Mouse (Mus musculus) neural tube, embryonic 14.5 days (tissue): ENCODE data around the gene Ndufc1. TPM values are rescaled to one million over a fixed set of nuclear protein-coding genes. Genes with fewer than 3 reads are reported as not detected.

Experiments
- ATAC-seq: fragments of 200-750 bp; cut with Nextera tagmentation; 2 replicates; pipeline ENCODE4 v1.8.0; 2017; ENCODE audit warnings: low read depth, mild to moderate bottlenecking, moderate TSS enrichment, moderate library complexity
- H3K27ac ChIP-seq: fragments of 300-500 bp; sonication (generic); 2 replicates; pipeline ENCODE4 v1.5.1; 2014; ENCODE audit warnings: low read depth, mild to moderate bottlenecking, control low read depth, low read length, moderate library complexity, mixed read lengths
- H3K27me3 ChIP-seq: fragments of 300-500 bp; sonication (generic); 2 replicates; pipeline ENCODE4 v1.6.1; 2014; ENCODE audit warnings: low read length; ENCODE audit not compliant: control insufficient read depth, insufficient read depth
- H3K36me3 ChIP-seq: fragments of 300-500 bp; sonication (generic); 2 replicates; pipeline ENCODE4 v1.6.1; 2014; ENCODE audit warnings: low read length, mixed read lengths; ENCODE audit not compliant: control insufficient read depth, insufficient read depth
- H3K4me1 ChIP-seq: fragments of 300-500 bp; sonication (generic); 2 replicates; pipeline ENCODE4 v1.6.1; 2014; ENCODE audit warnings: low read length; ENCODE audit not compliant: control insufficient read depth, insufficient read depth
- H3K4me2 ChIP-seq: fragments of 300-500 bp; sonication (generic); 2 replicates; pipeline ENCODE4 v1.6.1; 2014; ENCODE audit warnings: mild to moderate bottlenecking, low read depth, low read length, control low read depth
- H3K4me3 ChIP-seq: fragments of 300-500 bp; sonication (generic); 2 replicates; pipeline ENCODE4 v1.5.1; 2014; ENCODE audit warnings: low read depth, low read length, control low read depth, mixed read lengths
- H3K9ac ChIP-seq: fragments of 300-500 bp; sonication (generic); replicated peaks from 2 replicates; pipeline ENCODE4 v1.6.1; 2014; ENCODE audit warnings: low read depth, mild to moderate bottlenecking, control low read depth, low read length, mixed read lengths
- H3K9me3 ChIP-seq: fragments of 300-500 bp; sonication (generic); 2 replicates; pipeline ENCODE4 v1.6.1; 2016; ENCODE audit warnings: low read length; ENCODE audit not compliant: control insufficient read depth
- WGBS: fragments of 180-500 bp; shearing (Covaris S2); extraction: QIAGEN DNeasy Blood & Tissue Kit; methylation state at CpG from one replicate; pipeline ENCODE4 v1.1.7; 2014; 5-methylcytosine and 5-hydroxymethylcytosine counted together
- polyA plus RNA-seq: library from polyadenylated mRNA; unstranded; fragments of >200 nt; fragmentation: Nextera tagmentation; extraction: Ambion mirVana; gene quantifications from 2 replicates; pipeline ENCODE4 v1.2.1, GENCODE M21; 2014

Ndufc1 gene
- polyA plus RNA-seq, 1 experiment from 2014 or later: 840 TPM

- WGBS: 55% methylated on average over 31 of the region's 31 CpGs
- Histone ChIP-seq H3K27ac (no peak overlapping the region), H3K4me1 (no peaks in the 10 kb centered on the region), H3K9me3 (no peaks in the 10 kb centered on the region), H3K9ac (no peak overlapping the region), H3K4me3 (no peak overlapping the region), H3K27me3 (no peaks in the 10 kb centered on the region), H3K4me2 (peak overlapping the region; percentile 30; the same call in 1 of the 2 replicates), H3K36me3 (no peaks in the 10 kb centered on the region)
- no peak for ATAC-seq
Observed at GRCm38 (mm10) chr3:51377878-51378664, 30.7 kb downstream of the Ndufc1 start.

- Histone ChIP-seq H3K36me3 (no peaks in the 10 kb centered on the region), H3K27me3 (no peaks in the 10 kb centered on the region), H3K9ac (no peak overlapping the region), H3K4me3 (no peak overlapping the region), H3K27ac (no peak overlapping the region), H3K9me3 (no peaks in the 10 kb centered on the region), H3K4me2 (no peak overlapping the region), H3K4me1 (no peaks in the 10 kb centered on the region)
- WGBS: 87% methylated on average over 19 of the region's 19 CpGs
- ATAC-seq: no peak
Observed at GRCm38 (mm10) chr3:51375307-51376265, 33.2 kb downstream of the Ndufc1 start.

- H3K9me3 ChIP-seq: no peaks in the 10 kb centered on the region
- H3K4me1 ChIP-seq: no peaks in the 10 kb centered on the region
- no peak overlapping the region for H3K27ac ChIP-seq
- no peaks in the 10 kb centered on the region for H3K36me3 ChIP-seq
- ATAC-seq: no peak
- WGBS: 82% methylated on average over 5 of the region's 5 CpGs
- no peak overlapping the region for H3K4me2 ChIP-seq
- no peak overlapping the region for H3K9ac ChIP-seq
- no peaks in the 10 kb centered on the region for H3K27me3 ChIP-seq
- no peak overlapping the region for H3K4me3 ChIP-seq
Observed at GRCm38 (mm10) chr3:51373544-51373943, 35.2 kb downstream of the Ndufc1 start.

GRCm38 (mm10) chr3:51372883-51373282, 35.9 kb downstream of the Ndufc1 start:
- Histone ChIP-seq H3K36me3 (no peaks in the 10 kb centered on the region), H3K4me3 (no peak overlapping the region), H3K9ac (no peak overlapping the region), H3K9me3 (no peaks in the 10 kb centered on the region), H3K27me3 (no peaks in the 10 kb centered on the region), H3K4me2 (no peak overlapping the region), H3K27ac (no peak overlapping the region), H3K4me1 (no peaks in the 10 kb centered on the region)
- WGBS: 71% methylated on average over 5 of the region's 5 CpGs
- no peak for ATAC-seq

- Histone ChIP-seq H3K4me3 (no peak overlapping the region), H3K27me3 (no peaks in the 10 kb centered on the region), H3K4me2 (no peak overlapping the region), H3K9ac (no peak overlapping the region), H3K9me3 (no peaks in the 10 kb centered on the region), H3K27ac (no peak overlapping the region), H3K36me3 (no peaks in the 10 kb centered on the region), H3K4me1 (no peaks in the 10 kb centered on the region)
- WGBS: 74% methylated on average over 2 of the region's 2 CpGs
- ATAC-seq: no peak
Observed at GRCm38 (mm10) chr3:51371826-51372225, 37.0 kb downstream of the Ndufc1 start.

GRCm38 (mm10) chr3:51368011-51368410, 40.8 kb downstream of the Ndufc1 start:
- Histone ChIP-seq H3K27me3 (no peaks in the 10 kb centered on the region), H3K4me2 (no peak overlapping the region), H3K9ac (no peak overlapping the region), H3K27ac (no peak overlapping the region), H3K4me3 (no peak overlapping the region), H3K36me3 (no peaks in the 10 kb centered on the region), H3K4me1 (peaks cover 5% of the 10 kb centered on the region; the same call in 1 of the 2 replicates), H3K9me3 (no peaks in the 10 kb centered on the region)
- WGBS: 73% methylated on average over 4 of the region's 4 CpGs
- no peak for ATAC-seq

- Histone ChIP-seq H3K36me3 (no peaks in the 10 kb centered on the region), H3K27me3 (no peaks in the 10 kb centered on the region), H3K9me3 (no peaks in the 10 kb centered on the region), H3K4me2 (no peak overlapping the region), H3K9ac (no peak overlapping the region), H3K4me1 (peaks cover 5% of the 10 kb centered on the region; the same call in 1 of the 2 replicates), H3K27ac (no peak overlapping the region), H3K4me3 (no peak overlapping the region)
- 60% methylated on average over 4 of the region's 4 CpGs for WGBS
- ATAC-seq: no peak
Observed at GRCm38 (mm10) chr3:51366926-51367325, 41.9 kb downstream of the Ndufc1 start.

GRCm38 (mm10) chr3:51365517-51365882, 43.3 kb downstream of the Ndufc1 start:
- no peak for ATAC-seq
- no peaks in the 10 kb centered on the region for H3K9me3 ChIP-seq
- peak overlapping the region; percentile 60 for H3K4me2 ChIP-seq
- H3K36me3 ChIP-seq: no peaks in the 10 kb centered on the region
- WGBS: 9% methylated on average over 3 of the region's 3 CpGs
- no peak overlapping the region for H3K27ac ChIP-seq
- peaks cover 5% of the 10 kb centered on the region; the same call in 1 of the 2 replicates for H3K4me1 ChIP-seq
- H3K4me3 ChIP-seq: peak overlapping the region; percentile 37; the same call in 1 of the 2 replicates
- H3K27me3 ChIP-seq: no peaks in the 10 kb centered on the region
- peak overlapping the region; percentile 35; the same call in 1 of the 2 replicates for H3K9ac ChIP-seq
